Mouse (Mus musculus): ENCODE measurements around the gene Rps6kb2. TPM values are rescaled to one million over a fixed set of nuclear protein-coding genes. Genes with fewer than 3 reads are reported as not detected.

Rps6kb2 gene
- polyA plus RNA-seq, 1 experiment from 2014 or later: 22.1 TPM

- ATAC-seq (no peak), DNase-seq (no peak)
- Histone ChIP-seq H3K9me3 (ENCODE audit: low read length) (no peaks in the 10 kb centered on the region), H3K4me1 (ENCODE audit: insufficient read depth) (peaks cover 31% of the 10 kb centered on the region), H3K9ac (replicated peaks) (no peak overlapping the region), H3K27ac (ENCODE audit: low read depth) (0 out of 2 replicates have a peak overlapping the region, but pooled peaks have one; percentile 39), H3K4me2 (ENCODE audit: low read depth, low read length) (0 out of 2 replicates have a peak overlapping the region, but pooled peaks have one; percentile 2), H3K4me3 (ENCODE audit: low read depth, low read length) (no peak overlapping the region), H3K27me3 (ENCODE audit: insufficient read depth, low read length) (no peaks in the 10 kb centered on the region), H3K36me3 (replicated peaks; ENCODE audit: insufficient read depth, low read length) (0 out of 2 replicates have a peak, but pooled peaks cover 4% of the 10 kb centered on the region)
- 69% methylated on average over 2 of the region's 2 CpGs for whole genome bisulfite sequencing (ENCODE audit: insufficient replicate concordance)
- TF ChIP-seq EP300 (IDR thresholded peaks at IDR 0.05; ENCODE audit: low read depth): no peak
- no peak for TF ChIP-seq CTCF (IDR thresholded peaks at IDR 0.05; ENCODE audit: low read depth)
Measured at GRCm38 (mm10) chr19:4183689-4184088, 20.5 kb upstream of the Rps6kb2 start.

DNA sequence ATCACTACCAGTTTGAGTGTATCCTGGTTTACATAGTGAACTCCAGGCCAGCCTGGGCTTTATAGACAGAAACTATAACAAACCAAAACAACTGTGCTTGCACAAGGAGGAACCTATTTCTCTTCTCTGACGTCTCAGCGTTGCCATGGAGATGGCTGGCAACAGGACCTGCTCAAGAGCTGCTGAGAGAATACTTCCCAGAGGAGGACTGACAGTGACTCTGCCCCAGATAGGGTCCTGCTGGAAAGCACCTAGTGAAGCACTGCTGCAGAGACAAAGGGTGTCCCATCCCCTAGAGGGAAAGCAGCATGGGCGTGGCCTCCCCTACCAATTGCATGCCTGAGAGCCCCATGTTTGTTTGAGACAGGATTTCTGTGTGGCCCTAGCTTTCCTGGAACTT is 18.7 kb upstream of the Rps6kb2 start:
- peak; percentile 53 for ATAC-seq
- H3K4me2 ChIP-seq (ENCODE audit: low read depth, low read length): no peak overlapping the region

GRCm38 (mm10) chr19:4180411-4180810 is 17.3 kb upstream of the Rps6kb2 start:
- no peak for ATAC-seq
- TF ChIP-seq CTCF (IDR thresholded peaks at IDR 0.05; ENCODE audit: low read depth): no peak
- no peak for TF ChIP-seq EP300 (IDR thresholded peaks at IDR 0.05; ENCODE audit: low read depth)
- Histone ChIP-seq H3K4me3 (ENCODE audit: low read depth, low read length) (no peak overlapping the region), H3K27ac (ENCODE audit: low read depth) (no peak overlapping the region), H3K36me3 (replicated peaks; ENCODE audit: insufficient read depth, low read length) (0 out of 2 replicates have a peak, but pooled peaks cover 4% of the 10 kb centered on the region), H3K4me1 (ENCODE audit: insufficient read depth) (peaks cover 20% of the 10 kb centered on the region), H3K4me2 (ENCODE audit: low read depth, low read length) (no peak overlapping the region), H3K9ac (replicated peaks) (no peak overlapping the region), H3K27me3 (ENCODE audit: insufficient read depth, low read length) (no peaks in the 10 kb centered on the region), H3K9me3 (ENCODE audit: low read length) (no peaks in the 10 kb centered on the region)
- WGBS (ENCODE audit: insufficient replicate concordance): 74% methylated on average over 7 of the region's 7 CpGs
- no peak for DNase-seq

More for the DNA sequence above, 18.7 kb upstream of the Rps6kb2 start:
- Histone ChIP-seq H3K4me3 (ENCODE audit: low read depth, low read length) (no peak overlapping the region), H3K27me3 (ENCODE audit: insufficient read depth, low read length) (no peaks in the 10 kb centered on the region), H3K4me1 (ENCODE audit: insufficient read depth) (peaks cover 31% of the 10 kb centered on the region), H3K36me3 (replicated peaks; ENCODE audit: insufficient read depth, low read length) (0 out of 2 replicates have a peak, but pooled peaks cover 4% of the 10 kb centered on the region), H3K9ac (replicated peaks) (no peak overlapping the region), H3K27ac (ENCODE audit: low read depth) (no peak overlapping the region), H3K9me3 (ENCODE audit: low read length) (no peaks in the 10 kb centered on the region)
- DNase-seq: peak; percentile 67
- TF ChIP-seq EP300 (IDR thresholded peaks at IDR 0.05; ENCODE audit: low read depth) (no peak), CTCF (IDR thresholded peaks at IDR 0.05; ENCODE audit: low read depth) (no peak)
- WGBS (ENCODE audit: insufficient replicate concordance): 37% methylated on average over 3 of the region's 3 CpGs

DNA sequence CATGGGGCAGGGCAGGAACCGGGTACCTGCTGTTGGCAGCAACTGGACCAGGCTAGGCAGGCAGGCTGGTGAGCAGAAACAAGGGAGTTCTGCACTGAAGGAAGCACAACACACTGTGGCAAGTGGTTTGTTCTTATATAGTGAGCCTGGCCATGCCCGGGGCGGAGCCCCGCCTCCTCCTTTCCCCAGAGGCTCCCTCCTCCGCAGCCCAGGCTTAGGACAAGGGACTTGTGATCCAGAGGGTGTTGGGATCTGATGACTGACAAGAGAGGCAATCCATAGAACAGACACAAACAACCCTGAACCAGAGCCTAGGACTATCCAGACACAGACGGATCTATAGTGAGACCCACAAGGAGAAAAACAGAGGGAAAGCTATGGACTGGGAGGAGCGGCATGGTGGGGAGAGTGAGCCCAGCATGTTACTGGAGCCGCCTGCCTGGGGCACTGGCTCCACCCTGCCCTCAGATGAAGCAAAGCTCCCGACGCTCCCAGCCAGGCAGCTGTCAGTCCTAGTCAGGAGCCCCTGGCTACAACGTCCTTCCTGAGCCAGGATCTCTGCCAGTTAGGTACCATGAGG is 12.3 kb upstream of the Rps6kb2 start, which contains the start of gene Carns1:
Gene Carns1 (minus strand): TSS at position 112 of the 580 bp plus-strand sequence.
- DNase-seq (no peak), ATAC-seq (peak; percentile 56; the same call in 1 of the 2 replicates)
- WGBS (ENCODE audit: insufficient replicate concordance): 32% methylated on average over 11 of the region's 11 CpGs
- Histone ChIP-seq H3K4me1 (ENCODE audit: insufficient read depth) (peaks cover 14% of the 10 kb centered on the region), H3K4me3 (ENCODE audit: low read depth, low read length) (no peak within 1 kb of the TSS), H3K36me3 (replicated peaks; ENCODE audit: insufficient read depth, low read length) (0 out of 2 replicates have a peak, but pooled peaks cover 4% of the 10 kb centered on the region), H3K9me3 (ENCODE audit: low read length) (no peaks in the 10 kb centered on the region), H3K27ac (ENCODE audit: low read depth) (no peak within 1 kb of the TSS), H3K4me2 (ENCODE audit: low read depth, low read length) (peak within 1 kb of the TSS; percentile 39), H3K9ac (replicated peaks) (no peak within 1 kb of the TSS), H3K27me3 (ENCODE audit: insufficient read depth, low read length) (no peaks in the 10 kb centered on the region)
- TF ChIP-seq EP300 (IDR thresholded peaks at IDR 0.05; ENCODE audit: low read depth): no peak
- TF ChIP-seq CTCF (IDR thresholded peaks at IDR 0.05; ENCODE audit: low read depth): no peak

DNA sequence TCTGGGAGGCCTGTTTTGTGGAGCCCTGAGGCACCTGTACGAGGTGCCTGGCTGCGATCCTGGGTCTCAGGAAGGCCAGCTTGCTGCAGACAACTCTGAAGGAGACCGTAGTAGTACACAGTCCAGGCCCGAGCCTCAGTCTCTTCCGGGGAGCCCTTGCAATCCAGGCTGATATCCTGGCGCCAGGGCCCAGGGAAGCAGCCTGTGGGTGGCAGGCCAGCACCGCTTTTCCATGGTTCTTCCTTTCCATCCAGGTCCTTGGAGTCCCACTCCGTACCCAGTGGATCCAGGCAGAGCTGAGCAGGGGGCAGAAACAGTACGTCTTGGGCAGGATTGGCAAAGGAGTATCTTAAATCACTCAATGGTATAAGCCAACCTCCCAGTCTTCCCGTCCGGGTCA is 9.8 kb upstream of the Rps6kb2 start:
- Histone ChIP-seq H3K9me3 (ENCODE audit: low read length) (no peaks in the 10 kb centered on the region), H3K9ac (replicated peaks) (no peak overlapping the region), H3K27ac (ENCODE audit: low read depth) (no peak overlapping the region), H3K36me3 (replicated peaks; ENCODE audit: insufficient read depth, low read length) (no peaks in the 10 kb centered on the region), H3K4me3 (ENCODE audit: low read depth, low read length) (no peak overlapping the region), H3K27me3 (ENCODE audit: insufficient read depth, low read length) (no peaks in the 10 kb centered on the region), H3K4me2 (ENCODE audit: low read depth, low read length) (no peak overlapping the region), H3K4me1 (ENCODE audit: insufficient read depth) (peaks cover 28% of the 10 kb centered on the region)
- no peak for ATAC-seq
- WGBS (ENCODE audit: insufficient replicate concordance): 68% methylated on average over 11 of the region's 11 CpGs
- TF ChIP-seq CTCF (IDR thresholded peaks at IDR 0.05; ENCODE audit: low read depth) (no peak; the same call in 1 of the 2 replicates), EP300 (IDR thresholded peaks at IDR 0.05; ENCODE audit: low read depth) (no peak)
- no peak for DNase-seq

GRCm38 (mm10) chr19:4171393-4172290 is 8.5 kb upstream of the Rps6kb2 start:
- H3K4me1 ChIP-seq (ENCODE audit: insufficient read depth): peaks cover 28% of the 10 kb centered on the region
- ATAC-seq (no peak), DNase-seq (no peak)
- no peak overlapping the region for H3K4me3 ChIP-seq (ENCODE audit: low read depth, low read length)
- H3K27ac ChIP-seq (ENCODE audit: low read depth): 0 out of 2 replicates have a peak overlapping the region, but pooled peaks have one; percentile 34
- no peak overlapping the region for H3K4me2 ChIP-seq (ENCODE audit: low read depth, low read length)
- no peaks in the 10 kb centered on the region for H3K9me3 ChIP-seq (ENCODE audit: low read length)
- H3K36me3 ChIP-seq (replicated peaks; ENCODE audit: insufficient read depth, low read length): no peaks in the 10 kb centered on the region
- 46% methylated on average over 13 of the region's 13 CpGs for WGBS (ENCODE audit: insufficient replicate concordance)
- no peaks in the 10 kb centered on the region for H3K27me3 ChIP-seq (ENCODE audit: insufficient read depth, low read length)
- TF ChIP-seq CTCF (IDR thresholded peaks at IDR 0.05; ENCODE audit: low read depth): no peak
- TF ChIP-seq EP300 (IDR thresholded peaks at IDR 0.05; ENCODE audit: low read depth): no peak
- H3K9ac ChIP-seq (replicated peaks): no peak overlapping the region

Measured in liver, postnatal 0 days (tissue).